Mouse (Mus musculus) olfactory bulb, adult 2 months (tissue): ENCODE results near the gene Epb41.

Source experiments
- CTCF ChIP-seq: fragments of 200-500 bp; IDR thresholded peaks from 2 replicates; pipeline ENCODE4 v1.5.1; 2012; ENCODE audit warnings: low read depth, mild to moderate bottlenecking, low read length, moderate library complexity; ENCODE audit not compliant: insufficient read depth
- POLR2A ChIP-seq: fragments of 200-500 bp; IDR thresholded peaks from 2 replicates; pipeline ENCODE4 v1.6.1; 2012; ENCODE audit warnings: mild to moderate bottlenecking, low read depth, low read length, moderate library complexity; ENCODE audit not compliant: insufficient read depth

GRCm38 (mm10) chr4:131911521-131911920 lies 163.6 kb downstream of the Epb41 start:
- TF ChIP-seq CTCF: no peak
- TF ChIP-seq POLR2A: no peak
